Mouse (Mus musculus): ENCODE data around the gene Ttc39d.
"Not testable (repeated sequence)": the region's sequence is repeated elsewhere in the genome, so short reads cannot be mapped to it uniquely, and the experiment has no call there.

Ttc39d gene

DNA sequence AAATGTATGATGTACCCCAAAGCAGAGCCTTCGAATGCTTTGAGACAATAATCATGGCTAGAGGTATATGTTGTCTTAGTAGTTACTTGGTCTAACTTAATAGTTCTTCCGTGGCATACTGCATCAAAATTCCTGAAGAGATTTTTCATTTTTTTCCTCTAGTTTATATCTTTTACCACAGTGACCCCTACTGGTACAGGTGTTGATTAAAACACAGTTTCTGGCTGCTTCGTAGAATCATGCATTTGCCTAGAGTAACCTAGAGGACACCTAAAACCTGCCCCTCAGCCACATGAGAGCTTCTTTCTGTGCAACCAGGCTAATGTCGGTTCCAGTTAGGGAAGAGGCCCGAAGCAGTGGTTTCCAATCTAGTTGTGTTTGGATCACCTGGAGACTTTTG is 14.2 kb upstream of the Ttc39d start:
- DNase-seq (ENCODE audit: extremely low read depth, low read depth, low spot score) = no peak

GRCm38 (mm10) chr17:80199160-80199778 is 8.0 kb upstream of the Ttc39d start:
- no peak for DNase-seq (ENCODE audit: extremely low read depth, low read depth, low spot score)

- DNase-seq (ENCODE audit: extremely low read depth, low read depth, low spot score) = no peak
Measured at GRCm38 (mm10) chr17:80205657-80206056, 1.6 kb upstream of the Ttc39d start.

DNA sequence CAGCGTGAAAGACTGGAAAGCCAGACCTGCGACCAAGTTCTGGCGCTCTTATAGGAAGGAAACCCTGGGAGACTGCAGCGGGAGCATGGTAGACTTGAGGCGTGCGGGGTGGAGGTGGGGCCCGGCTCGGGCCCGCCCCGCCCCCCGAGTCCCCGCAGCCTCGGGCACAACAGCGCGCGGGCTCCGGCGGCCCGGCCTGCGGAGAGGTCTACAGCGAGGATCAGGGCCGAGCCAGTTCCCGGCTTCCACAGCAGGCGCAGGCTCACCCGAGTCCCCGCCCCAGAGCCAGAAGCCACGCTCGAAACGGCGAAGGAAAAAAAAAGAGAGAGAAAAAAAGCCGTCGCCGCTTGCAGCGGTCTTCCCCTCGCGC is 974 bp upstream of the Ttc39d start:
- DNase-seq (ENCODE audit: extremely low read depth, low read depth, low spot score) = no peak

DNA sequence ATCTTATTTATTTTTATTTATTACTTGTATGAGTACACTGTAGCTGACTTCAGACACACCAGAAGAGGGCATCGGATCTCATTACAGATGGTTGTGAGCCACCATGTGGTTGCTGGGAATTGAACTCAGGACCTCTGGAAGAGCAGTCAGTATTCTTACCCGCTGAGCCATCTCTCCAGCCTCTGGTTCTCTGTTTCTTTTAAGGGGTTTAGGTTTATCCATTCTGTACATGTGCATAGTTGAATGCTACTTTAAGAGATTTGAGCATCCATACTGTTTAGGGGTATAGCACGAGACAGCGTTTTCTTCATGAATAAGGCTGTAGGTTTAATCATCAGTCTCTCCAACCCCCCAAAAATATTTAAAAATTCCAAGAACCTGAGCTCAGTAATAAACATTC is 6.7 kb downstream of the Ttc39d start:
- DNase-seq (ENCODE audit: extremely low read depth, low read depth, low spot score) = not testable (repeated sequence)

DNA sequence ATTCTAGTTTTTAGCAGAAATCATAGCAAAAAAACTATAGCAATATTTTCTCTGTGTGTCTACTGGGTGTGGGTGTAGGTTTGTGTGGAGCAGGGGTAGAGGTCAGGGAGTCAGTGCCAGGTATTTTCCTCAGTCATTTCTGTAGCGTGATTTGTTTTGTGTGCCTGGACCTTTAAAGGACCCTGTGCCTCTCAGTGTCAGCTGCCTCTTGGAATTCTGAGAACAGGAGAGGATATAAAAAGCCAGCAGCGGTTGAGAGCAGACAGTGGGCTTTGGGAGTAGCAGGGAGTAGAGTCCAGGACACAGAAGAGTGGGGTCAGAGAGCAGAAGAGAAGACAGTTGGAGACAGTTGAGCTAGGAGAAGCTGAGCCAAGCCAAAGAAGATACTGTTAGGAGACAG is 12.9 kb downstream of the Ttc39d start:
- DNase-seq (ENCODE audit: extremely low read depth, low read depth, low spot score) = no peak

DNA sequence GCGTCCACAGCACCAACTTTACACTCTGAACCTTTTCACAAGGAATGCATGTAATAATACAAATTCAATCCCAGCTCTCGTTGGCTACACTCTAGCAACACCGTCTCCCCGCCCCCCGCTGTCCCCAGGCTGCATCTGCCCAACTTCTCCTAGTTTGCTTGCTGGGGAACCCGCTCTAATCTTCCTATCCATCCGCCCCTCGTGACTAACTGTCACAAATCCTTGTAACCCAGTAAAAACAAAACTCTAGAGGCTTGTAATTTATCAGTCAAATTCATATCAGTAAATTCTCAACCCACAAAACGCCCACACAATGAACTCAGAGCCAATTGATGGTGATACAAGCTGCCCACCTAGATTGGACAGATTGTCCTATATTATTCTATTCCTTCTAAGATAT is 13.9 kb downstream of the Ttc39d start:
- no peak for DNase-seq (ENCODE audit: extremely low read depth, low read depth, low spot score)

GRCm38 (mm10) chr17:80221890-80222628 is 14.8 kb downstream of the Ttc39d start:
- DNase-seq (ENCODE audit: extremely low read depth, low read depth, low spot score) = no peak

DNA sequence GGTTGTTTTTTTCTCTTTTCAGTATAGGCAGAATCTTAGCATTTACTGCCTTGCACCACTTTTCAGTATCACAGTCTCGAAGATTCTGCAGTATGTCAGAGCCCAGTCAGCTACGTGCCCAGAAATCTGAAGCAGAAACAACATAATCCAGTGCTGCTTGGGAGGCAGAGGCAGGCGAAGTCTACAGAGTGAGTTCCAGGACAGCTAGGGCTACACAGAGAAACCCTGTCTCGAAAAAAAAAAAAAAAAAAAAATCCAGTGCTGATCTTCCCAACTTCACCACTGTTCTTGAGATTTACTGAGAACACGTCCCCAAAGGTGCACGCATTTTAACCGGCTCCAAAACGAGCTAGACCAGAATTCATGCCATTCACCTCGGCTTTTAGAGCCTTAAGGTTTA is 16.6 kb downstream of the Ttc39d start:
- DNase-seq (ENCODE audit: extremely low read depth, low read depth, low spot score) = no peak

DNA sequence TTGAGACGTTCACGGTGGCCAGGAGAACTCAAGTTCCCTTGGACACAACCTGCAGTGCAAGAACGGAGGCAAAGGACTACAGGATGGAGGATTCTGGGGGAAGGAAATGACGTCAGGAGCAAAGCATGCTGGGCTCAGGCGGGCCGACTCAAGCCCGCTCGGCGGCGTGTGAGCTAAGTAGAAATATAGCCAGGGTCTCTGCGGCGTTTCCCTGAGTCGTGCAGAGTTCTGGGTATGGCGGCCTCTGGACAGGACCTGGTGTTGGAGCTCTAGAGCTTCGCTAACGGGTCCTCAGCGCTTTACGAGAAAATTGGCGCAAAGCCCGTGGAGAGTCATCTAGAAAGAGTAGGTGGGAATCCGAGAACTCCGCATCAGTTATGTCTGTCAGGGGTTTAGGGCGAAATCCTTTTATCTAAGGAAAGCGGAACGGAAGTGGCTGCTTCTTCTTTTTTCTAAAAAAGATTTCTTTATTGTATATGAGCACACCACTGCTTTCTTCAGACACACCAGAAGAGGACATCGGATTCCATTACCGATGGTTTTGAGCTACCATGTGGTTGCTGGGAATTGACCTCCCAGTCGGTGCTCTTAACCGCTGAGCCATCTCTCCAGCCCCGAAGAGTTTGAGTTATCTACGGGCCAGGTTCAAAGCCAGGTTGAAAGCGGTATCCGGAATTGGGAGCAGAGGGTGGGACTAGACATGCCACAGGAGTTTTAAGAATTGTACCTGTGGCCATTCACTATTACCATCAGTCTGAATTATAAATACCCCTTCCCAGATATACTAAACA is 17.3 kb downstream of the Ttc39d start, which contains the start of gene Gemin6:
Gemin6 (plus strand) TSS at position 116 of the 791 bp plus-strand sequence.
- DNase-seq (ENCODE audit: extremely low read depth, low read depth, low spot score) = peak; percentile 54

- DNase-seq (ENCODE audit: extremely low read depth, low read depth, low spot score) = not testable (repeated sequence)
Measured at GRCm38 (mm10) chr17:80225142-80225541, 17.9 kb downstream of the Ttc39d start.

DNA sequence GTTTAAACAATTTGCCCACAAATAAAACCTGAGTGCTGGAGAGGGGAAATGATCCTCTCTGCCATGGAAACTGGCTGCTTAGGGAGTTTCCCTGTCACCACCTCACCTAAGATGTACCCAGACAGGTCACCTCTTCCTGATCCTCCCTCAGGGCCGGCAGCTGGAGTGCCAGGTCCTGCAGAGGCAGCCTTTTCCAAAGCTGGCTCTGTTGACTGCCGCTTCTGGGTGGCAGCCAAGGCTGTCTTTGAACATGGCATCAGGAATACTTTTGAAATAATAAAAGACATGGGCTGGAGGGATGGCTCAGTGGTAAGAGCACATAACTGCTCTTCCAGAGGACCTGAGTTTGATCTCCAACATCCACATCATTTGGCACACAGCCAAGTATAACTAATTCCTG is 22.1 kb downstream of the Ttc39d start:
- no peak for DNase-seq (ENCODE audit: extremely low read depth, low read depth, low spot score)

- DNase-seq (ENCODE audit: extremely low read depth, low read depth, low spot score) = no peak
Measured at GRCm38 (mm10) chr17:80233844-80234243, 26.6 kb downstream of the Ttc39d start.

DNA sequence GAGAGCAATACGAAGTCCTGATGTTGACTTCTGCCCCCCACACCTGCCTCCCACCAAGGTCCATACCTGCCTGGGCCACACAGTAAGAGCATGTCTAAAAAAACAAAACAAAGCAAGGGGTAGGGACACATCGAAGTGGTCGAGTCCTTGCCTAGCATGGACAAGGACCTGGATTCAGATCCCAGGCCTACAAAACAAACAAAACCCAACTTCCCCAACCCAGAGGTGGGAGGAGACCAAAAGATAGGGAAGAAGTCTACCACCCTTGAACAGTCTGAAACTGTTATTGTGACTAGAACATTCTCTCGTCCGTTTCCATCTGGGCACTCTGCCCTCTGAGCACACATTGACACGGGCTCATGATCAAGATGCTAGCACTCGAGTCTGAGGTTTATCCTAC is 27.1 kb downstream of the Ttc39d start:
- no peak for DNase-seq (ENCODE audit: extremely low read depth, low read depth, low spot score)

DNA sequence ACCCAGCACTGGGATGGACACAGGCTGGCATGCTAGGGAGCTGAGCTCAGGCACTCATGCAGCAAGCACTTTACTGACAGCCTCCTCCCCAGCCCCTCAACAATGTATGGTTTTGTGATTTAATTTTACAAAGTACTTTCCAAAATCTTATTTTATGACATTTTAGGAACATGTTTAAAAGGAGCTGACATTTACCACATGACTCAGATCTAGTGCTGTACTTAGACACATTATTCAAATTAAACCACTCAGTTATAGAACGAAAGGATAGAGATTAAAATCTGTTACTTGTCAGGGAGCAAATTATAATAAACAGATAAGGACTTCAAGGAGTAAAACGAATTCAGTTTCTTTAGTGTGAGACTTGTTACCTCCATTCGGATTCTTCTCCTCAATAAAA is 28.2 kb downstream of the Ttc39d start:
- DNase-seq (ENCODE audit: extremely low read depth, low read depth, low spot score) = no peak

- no peak for DNase-seq (ENCODE audit: extremely low read depth, low read depth, low spot score)
Measured at GRCm38 (mm10) chr17:80236805-80237204, 29.5 kb downstream of the Ttc39d start.

DNA sequence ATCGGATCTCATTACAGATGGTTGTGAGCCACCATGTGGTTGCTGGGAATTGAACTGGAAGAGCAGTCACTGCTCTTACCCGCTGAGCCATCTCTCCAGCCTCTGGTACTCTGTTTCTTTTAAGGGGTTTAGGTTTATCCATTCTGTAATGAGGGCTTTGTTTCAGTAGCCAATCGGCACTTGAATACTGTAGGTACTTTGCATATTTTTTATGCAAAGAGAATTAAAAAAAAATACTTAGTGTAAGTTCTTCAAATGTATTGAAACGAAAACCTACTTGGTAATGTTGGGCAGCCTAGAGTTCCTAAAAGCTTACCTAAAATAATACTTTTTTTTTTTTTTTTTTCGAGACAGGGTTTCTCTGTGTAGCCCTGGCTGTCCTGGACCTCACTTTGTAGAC is 30.2 kb downstream of the Ttc39d start:
- DNase-seq (ENCODE audit: extremely low read depth, low read depth, low spot score) = no peak

GRCm38 (mm10) chr17:80241594-80241993 is 34.3 kb downstream of the Ttc39d start:
- no peak for DNase-seq (ENCODE audit: extremely low read depth, low read depth, low spot score)

DNA sequence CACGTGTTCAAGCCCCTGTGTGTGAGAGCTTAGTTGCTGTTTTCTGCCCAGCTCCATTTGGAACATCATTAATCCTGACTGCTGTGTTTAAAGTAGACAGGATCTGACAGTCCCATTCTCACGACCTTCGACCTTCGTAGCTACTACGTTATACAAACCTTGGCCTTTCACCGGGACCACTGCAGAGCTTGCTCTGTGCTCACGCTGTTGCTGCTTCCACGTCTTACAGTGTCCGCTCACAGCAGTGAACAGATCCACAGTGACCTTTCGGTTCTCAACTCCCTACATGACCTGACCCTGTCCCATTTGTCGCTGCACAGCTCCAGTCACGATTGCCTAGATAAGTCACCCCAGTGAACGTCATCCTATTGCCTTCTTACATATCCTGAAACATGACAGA is 35.9 kb downstream of the Ttc39d start:
- no peak for DNase-seq (ENCODE audit: extremely low read depth, low read depth, low spot score)

DNA sequence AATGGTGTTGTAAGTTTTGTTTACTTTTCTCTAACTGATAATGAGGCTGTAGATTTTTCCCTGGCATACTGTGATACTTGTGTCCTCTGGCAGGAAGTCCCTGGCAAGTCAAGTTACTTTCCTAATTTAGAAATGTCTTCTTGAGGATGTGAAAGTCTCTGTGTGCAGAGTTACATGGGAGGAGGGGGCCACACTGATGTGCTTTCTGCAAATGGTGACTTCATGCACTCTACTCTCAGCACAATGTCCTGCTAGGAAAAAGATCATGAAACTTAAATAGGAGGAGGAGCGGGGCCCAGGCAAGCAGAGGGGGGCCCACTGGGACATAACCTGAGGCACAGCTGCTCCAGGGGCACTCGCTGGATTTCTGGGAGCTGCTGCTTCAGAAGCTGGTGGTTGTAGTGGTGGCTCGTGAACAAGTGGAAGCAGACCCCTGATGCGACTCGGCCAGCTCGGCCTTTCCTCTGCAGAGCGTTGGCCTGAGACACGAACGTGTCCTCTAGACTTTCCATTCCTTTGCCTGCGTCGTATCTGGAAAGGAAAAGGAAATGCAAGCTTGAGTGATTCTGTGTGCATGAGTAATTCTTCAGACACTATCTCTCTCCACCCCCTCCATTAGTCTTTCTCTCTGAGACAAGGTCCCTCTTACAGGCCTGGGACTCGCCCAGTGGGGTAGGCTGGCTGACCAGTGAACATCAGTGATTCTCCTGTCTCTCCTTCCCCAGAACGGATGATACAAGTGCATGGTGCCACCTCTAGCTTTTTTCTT is 45.7 kb downstream of the Ttc39d start:
- no peak for DNase-seq (ENCODE audit: extremely low read depth, low read depth, low spot score)

DNA sequence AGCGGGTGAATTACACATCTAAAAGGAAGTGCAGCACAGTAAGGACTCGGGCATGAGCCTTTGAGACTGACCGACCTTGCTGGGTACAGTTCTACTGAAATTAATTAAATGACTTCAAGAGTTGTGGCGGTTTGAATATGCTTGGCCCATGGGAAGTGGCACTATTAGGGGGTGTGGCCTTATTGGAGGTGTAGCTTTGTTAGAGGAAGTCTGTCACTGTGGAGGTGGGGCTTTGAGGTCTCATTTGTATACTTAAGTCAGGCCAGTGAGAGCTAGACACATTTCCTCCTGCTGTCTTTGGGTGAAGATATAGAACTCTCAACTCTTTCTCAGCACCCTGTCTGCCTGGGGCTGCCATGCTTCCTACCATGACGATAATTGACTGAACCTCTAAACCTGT is 47.2 kb downstream of the Ttc39d start:
- DNase-seq (ENCODE audit: extremely low read depth, low read depth, low spot score) = no peak
